Mouse (Mus musculus): ENCODE results near the gene Fbxl18.

The Fbxl18 gene

GRCm38 (mm10) chr5:142901846-142902505 is 6.8 kb upstream of the Fbxl18 start:
- CTCF ChIA-PET: interaction anchor here (0.6 to 2.2 kb wide), 3 partner anchors 29 to 153 kb away, joined by 3 to 7 read pairs (median 4); no protein-coding TSS in a partner anchor

GRCm38 (mm10) chr5:142901355-142901802 is 6.2 kb upstream of the Fbxl18 start:
- CTCF ChIA-PET: interaction anchor here (0.6 to 1.3 kb wide), 3 partner anchors 17 to 153 kb away, joined by 3 to 8 read pairs (median 4); no protein-coding TSS in a partner anchor

DNA sequence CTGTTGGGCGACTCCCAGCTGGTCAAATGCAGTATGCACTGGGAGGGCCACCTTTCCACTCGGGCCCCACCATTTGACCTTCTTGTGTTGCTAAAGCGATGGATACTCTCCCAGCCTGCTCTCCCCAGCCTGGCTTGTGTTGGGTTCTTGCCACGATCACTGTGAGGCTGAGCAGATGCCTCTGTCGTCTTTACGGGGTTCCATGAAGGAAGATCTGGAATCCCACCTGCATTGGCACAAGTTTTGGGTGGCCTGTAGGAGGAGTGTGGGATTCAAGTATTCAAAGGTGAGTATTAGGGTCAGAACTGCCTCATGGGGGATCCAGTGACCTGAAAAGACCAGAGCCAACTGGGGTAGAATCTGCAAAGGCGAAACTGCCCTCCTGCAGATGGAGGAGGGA is 5.4 kb upstream of the Fbxl18 start:
- CTCF ChIA-PET: interaction anchor here (0.7 to 1.3 kb wide), 2 partner anchors 16 to 30 kb away, joined by 3 to 8 read pairs; no protein-coding TSS in a partner anchor

GRCm38 (mm10) chr5:142899932-142900533 is 4.8 kb upstream of the Fbxl18 start:
- CTCF ChIA-PET: no interaction called here

DNA sequence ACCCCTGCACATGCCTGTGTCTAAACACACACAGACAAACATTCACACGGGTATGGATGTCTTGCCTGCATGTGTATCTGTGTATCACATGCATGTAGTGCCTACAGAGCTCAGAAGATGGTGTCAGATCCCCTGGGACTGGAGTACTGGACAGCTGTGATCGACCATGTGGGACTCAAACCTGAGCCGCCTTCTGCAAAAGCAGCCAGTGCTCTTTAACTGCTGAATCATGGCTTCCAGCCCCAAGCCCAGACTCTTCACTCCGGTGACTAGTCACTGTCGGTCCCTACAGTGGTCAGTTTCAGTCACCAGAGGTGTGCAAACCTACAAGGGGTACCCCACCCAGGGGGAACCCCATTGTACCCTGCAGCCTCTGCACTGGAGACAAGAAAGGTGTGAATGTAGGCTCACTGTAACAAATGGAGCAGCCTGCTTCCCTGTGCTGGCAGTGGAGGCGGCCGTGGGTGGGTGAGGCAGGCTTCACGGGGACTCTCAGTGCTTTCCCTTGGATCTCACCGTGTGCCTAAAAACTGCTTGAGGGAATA is 3.9 kb upstream of the Fbxl18 start:
- CTCF ChIA-PET: no interaction called here

DNA sequence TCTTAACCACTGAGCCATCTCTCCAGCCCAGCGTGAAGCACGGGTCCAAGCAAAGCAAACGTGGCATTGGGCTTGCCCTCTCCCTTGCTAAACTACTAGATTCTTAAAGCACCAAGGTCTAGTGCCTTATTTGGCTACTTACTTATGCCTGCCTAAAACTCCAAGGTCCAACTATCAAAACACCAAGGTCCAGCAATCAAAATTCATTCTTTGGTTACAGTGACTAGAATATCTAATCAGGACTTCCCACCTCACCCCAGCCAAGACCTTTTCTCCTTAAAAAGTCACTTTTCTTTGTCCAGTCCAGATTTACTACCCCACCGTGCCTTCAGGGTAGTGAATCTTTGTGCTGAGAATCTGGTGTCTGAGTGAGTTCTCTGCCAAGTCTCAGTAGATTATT is 3.1 kb upstream of the Fbxl18 start:
- CTCF ChIA-PET: no interaction called here

GRCm38 (mm10) chr5:142897568-142898248 is 2.5 kb upstream of the Fbxl18 start:
- CTCF ChIA-PET: no interaction called here

- CTCF ChIA-PET: no interaction called here
These were observed 1.5 kb upstream of the Fbxl18 start for GRCm38 (mm10) chr5:142896713-142897112.

GRCm38 (mm10) chr5:142896192-142896591 is 971 bp upstream of the Fbxl18 start:
- CTCF ChIA-PET: no interaction called here

- CTCF ChIA-PET: no interaction called here
These were observed 3.8 kb downstream of the Fbxl18 start for GRCm38 (mm10) chr5:142891396-142891795.

GRCm38 (mm10) chr5:142887533-142887932 is 7.7 kb downstream of the Fbxl18 start:
- CTCF ChIA-PET: interaction anchor here (0.6 to 1.4 kb wide), 5 partner anchors 40 to 1385 kb away, joined by 3 to 7 read pairs (median 3); no protein-coding TSS in a partner anchor

- CTCF ChIA-PET: interaction anchor here (0.7 to 1.4 kb wide), 3 partner anchors 39 to 45 kb away, joined by 3 to 7 read pairs (median 6); no protein-coding TSS in a partner anchor
These were observed 8.5 kb downstream of the Fbxl18 start for GRCm38 (mm10) chr5:142886761-142887160.

GRCm38 (mm10) chr5:142886181-142886580 is 9.0 kb downstream of the Fbxl18 start:
- CTCF ChIA-PET: no interaction called here

DNA sequence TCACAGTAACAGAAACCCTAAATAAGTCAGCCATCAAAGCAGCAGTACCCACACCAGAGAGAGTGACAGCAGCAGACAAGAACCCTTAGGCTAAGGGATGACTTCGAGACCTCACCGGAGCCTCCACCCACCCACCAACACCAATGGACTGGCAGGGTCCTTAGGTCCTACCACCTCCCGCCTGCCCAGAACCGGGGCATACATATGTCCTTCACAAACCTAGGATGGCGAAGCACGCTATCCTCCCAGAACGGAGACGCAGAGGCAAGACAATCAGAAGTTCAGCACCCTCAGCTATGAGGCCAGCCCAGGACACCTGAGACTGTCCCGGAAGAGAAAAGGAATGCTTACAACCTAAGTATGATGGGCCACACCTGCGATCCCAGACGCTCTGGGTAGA is 12.8 kb downstream of the Fbxl18 start:
- CTCF ChIA-PET: no interaction called here

- CTCF ChIA-PET: interaction anchor here (0.6 to 1.1 kb wide), 2 partner anchors 52 to 58 kb away, joined by 3 to 5 read pairs; no protein-coding TSS in a partner anchor
These were observed 13.3 kb downstream of the Fbxl18 start for GRCm38 (mm10) chr5:142881936-142882335.

DNA sequence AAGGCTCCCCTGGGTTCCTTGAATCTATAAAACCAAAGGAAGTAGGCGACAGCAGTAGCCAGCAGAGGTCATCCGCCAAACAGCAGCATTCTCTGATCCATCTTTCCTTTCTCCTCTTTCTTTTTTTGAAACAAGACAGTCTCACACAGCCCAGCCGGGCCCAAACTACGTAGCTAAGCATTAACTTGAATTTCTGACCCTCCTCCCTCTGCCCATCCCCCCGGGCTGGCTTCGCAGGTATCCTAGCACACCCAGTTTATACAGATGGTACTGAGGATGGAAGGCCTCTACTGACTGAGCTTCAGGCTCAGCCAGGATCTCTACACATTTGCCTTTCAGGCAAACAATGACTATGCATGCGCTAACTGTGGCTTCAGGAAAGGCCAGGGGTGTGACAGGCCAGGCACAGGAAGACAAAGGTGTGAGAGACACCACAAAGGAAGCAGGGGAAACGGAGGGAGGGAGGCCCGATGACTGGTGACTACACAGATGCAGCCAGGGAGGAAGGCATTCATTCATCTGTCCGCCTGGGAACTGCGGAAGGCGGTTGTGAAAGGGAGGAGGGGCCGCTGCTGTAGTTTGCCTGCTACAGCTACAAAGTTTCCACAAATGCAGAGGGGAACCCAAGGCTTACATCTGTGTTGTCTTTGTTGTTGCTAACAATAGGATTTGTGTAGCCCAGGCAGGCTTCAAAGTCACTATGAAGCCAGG is 14.3 kb downstream of the Fbxl18 start:
- CTCF ChIA-PET: interaction anchor here (0.6 to 1.1 kb wide), 3 partner anchors 49 to 386 kb away, joined by 3 to 7 read pairs (median 3); no protein-coding TSS in a partner anchor

DNA sequence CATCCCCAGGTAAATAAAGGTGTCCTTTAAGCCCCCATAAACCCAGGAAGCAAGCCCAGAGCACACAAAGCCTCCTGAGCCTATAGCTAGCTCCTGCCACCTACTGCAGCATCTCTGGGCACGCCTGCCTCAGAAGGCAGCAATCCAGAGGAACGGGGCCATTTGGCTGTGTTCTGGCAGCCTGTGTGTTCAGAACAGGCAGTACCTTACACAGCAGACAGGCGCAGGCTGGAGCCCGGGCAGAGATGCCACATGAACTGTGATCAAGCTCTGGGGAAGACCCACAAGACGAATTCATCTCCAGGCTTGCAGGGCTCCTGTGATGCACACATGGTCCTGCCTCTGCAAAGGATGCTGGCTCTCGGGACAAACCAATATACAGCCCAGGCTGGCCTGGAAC is 15.0 kb downstream of the Fbxl18 start:
- CTCF ChIA-PET: interaction anchor here (0.9 kb wide), 1 partner anchor 50 kb away, joined by 3 read pairs; no protein-coding TSS in a partner anchor

DNA sequence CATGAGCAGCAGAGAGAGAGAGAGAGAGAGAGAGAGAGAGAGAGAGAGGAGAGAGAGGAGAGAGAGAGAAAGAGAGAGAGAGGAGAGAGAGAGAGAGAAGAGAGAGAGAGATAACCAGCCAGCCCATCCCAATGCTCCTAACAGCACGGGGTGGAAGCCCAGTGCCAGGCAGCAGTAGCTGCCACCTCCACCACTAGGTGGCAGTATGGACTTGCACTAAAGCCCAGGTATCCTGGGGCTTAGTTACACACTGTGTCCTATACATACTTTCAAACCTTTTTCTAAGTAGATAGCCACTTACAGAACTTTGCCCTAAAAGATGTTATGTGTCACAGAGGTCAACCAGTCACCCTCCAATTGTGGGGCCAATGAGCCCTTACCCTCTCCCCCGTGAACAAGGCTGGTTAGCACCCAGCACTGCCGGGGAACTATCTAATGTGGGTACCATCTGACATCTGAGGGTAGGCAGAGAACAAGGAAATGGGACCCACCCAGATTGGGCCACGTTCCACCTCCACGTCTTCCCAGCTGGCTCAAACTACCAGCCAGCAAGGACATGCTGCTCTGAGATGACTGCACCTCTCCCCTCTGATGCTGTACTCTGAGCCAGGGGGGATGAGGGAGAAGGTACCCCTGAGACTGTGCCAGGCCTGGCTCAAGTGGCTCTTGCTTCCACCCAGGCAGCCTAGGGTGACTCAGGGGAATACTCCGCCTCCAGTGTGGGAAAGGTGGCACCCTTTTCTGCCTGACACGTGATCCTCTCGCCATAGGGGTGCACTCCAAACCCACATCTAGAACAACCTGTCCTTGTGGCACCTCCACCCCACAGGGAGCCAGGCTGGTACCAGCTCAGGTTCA is 15.7 kb downstream of the Fbxl18 start:
- CTCF ChIA-PET: interaction anchor here (0.6 to 1.3 kb wide), 5 partner anchors 52 to 1243 kb away, joined by 3 to 26 read pairs (median 4); no protein-coding TSS in a partner anchor

- CTCF ChIA-PET: interaction anchor here (0.6 to 1.3 kb wide), 3 partner anchors 55 to 160 kb away, joined by 4 to 26 read pairs (median 4); no protein-coding TSS in a partner anchor
These were observed 16.7 kb downstream of the Fbxl18 start for GRCm38 (mm10) chr5:142878570-142878969.
